Mouse (Mus musculus): Measurements from ENCODE around the gene Elovl1.

Elovl1 gene

GRCm38 (mm10) chr4:118429215-118429895 lies 1.5 kb downstream of the Elovl1 start:
- DNase-seq: no peak

DNA sequence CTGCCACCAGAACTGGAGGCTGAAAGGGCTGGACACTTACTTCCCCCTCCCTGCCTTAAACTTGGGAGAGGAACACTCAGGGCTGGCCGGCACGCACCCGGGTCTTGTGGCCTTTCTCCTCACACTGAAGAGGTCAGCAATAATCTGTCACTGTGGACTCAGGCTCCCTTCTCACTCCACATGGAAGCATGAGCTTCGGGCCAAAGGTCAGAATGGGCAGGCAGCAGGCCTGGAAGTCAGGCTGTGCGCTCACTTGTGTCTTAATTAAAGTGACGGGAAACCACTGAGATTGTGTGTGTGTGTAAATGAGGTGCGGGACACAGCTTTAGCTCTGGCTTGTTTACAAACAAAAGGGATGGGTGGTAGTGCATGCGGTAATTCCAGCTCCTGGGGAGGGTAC lies 4.4 kb downstream of the Elovl1 start:
- no peak for DNase-seq

DNA sequence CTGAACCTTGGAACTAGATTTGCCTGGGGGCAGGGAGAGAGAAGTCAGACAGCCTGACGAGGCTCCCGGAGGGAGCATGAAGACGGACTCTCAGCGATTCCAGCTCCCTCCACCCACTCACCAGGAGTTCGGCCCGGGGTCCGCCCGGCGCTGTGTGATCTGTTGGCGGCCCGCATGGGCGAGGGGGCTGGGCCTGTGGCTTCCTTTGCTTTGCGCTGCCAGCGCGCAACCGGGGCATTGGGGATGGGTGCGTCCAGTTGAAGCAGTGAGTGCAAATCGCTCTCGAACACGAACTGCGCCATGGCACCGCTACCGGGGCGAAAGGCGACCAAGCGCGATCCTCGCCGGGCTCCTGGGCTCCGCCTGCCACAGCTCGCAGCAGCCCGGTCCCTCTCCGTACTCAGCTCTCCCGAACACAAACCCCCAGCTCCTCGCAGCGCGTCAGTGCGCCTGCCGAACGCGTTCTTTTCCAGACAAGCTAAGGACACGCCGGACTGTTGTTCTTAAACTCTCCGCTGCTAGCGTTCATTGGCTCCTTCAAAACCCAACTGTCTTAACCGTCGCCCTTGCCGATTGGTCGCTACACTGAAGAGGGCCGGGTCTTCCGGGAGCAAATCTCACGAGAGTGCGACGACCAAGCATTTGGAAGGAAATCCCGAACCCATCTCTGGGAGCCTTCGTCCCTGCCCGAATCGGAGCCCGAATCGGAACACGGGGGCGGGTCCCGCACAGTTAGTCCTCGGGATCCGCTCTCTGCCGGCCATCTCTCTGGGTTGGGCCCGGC lies 9.1 kb downstream of the Elovl1 start, which contains the start of gene Cdc20:
Cdc20 (minus strand) TSS at position 533 of the 784 bp plus-strand sequence.
- DNase-seq: peak; percentile 75 to 77

DNA sequence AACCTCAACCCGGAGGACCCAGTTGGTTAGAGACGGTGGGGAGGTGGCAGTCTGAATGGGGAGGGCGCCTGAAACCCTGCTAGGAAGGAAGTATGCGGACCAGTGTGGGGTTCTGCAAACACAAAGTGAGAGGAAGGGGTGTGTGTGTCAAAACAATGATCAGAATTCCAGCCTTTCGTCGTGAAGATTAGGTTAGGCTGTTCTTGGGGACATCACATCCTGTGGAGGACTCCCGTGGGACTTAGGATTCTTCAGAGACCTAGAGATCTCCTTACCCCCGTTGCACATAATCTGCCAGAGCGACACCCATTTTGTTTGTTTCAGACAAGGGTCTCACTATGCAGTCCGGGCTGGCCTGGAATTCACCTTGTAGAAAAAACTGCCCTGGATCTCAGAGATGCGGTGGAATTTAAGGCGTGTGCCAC lies 9.9 kb downstream of the Elovl1 start:
- no peak for DNase-seq

DNA sequence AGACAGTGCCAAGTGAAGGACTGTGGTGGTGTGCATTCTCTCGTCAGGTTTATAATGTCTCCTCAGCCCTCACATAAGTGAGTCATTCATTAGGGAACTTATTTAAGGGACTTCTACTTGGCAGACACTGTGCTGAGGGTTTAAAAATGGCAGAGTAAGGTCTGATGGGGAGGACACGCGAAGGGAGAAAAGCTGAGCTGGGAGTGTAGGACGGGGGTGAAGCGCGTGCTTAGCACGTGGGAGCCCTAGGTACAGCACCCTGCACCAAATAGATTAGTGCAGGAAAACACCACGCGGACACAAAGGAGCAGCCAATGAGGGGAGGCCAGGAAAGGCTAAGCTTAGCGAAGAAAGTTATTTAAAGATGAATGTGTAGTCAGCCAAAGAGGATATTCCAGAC lies 17.2 kb downstream of the Elovl1 start:
- no peak for DNase-seq

DNA sequence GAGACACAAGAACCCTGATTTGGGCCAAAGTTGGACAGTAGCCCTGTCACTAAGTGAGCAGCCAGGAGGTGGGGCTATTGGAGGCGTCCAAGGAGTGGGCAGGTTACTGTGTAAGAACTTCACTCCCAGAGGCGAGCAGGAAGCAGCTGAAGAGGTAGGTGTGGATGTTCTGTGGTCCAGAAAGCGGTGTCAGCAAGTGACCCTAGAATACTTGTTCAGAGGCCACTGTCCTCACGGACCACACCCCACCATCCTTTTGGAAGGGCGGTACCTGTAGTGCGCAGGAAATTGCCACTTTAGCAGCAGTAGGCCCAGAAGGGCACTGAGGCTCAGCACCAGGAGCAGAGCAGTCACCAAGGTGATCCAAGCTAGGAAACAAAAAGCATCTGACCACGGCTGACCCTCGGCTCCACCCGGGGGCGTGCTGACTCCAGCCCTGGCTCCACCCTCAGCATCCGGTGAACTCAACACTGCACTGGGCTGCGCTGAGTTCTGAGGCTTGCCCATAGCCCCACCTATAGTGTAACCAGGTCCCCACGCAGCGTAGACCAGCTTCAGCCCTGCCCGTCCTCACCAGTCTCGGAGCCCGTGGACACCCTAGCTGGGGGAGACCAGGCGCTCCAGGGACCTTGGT lies 18.0 kb downstream of the Elovl1 start:
- DNase-seq: peak in 1 of 2 experiments; percentile 19

- DNase-seq: no peak
These were observed 18.7 kb downstream of the Elovl1 start for GRCm38 (mm10) chr4:118446415-118447153.

- no peak for DNase-seq
These were observed 29.6 kb downstream of the Elovl1 start, which contains the start of gene Mpl for GRCm38 (mm10) chr4:118457345-118457975. Mpl (minus strand) TSS chr4:118457513.

DNA sequence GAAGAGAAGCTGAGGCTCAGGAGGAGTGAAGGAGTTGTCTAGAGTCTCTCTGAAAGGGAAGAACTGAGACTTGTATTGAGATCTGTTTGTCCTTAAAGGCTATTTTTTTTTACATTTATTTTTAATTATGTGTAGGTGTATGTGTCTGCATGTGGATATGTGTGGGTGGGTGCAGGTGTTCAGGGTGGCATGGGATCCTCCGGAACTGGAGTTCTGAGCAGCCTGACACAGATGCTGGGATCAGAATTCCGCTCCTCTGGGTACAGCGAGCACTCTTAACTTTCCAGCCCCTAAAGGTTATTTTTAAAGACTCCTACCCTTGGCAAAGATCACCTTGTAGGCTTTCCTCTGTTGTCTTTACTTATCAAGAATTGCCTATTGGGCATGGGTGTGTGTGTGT lies 37.1 kb downstream of the Elovl1 start:
- DNase-seq: no peak

GRCm38 (mm10) chr4:118465697-118466163 lies 37.8 kb downstream of the Elovl1 start:
- DNase-seq: no peak

GRCm38 (mm10) chr4:118471281-118471680 lies 43.4 kb downstream of the Elovl1 start:
- no peak for DNase-seq

GRCm38 (mm10) chr4:118472687-118473086 lies 44.8 kb downstream of the Elovl1 start:
- no peak for DNase-seq

GRCm38 (mm10) chr4:118476773-118477530 lies 49.1 kb downstream of the Elovl1 start:
- no peak for DNase-seq
